Comparison of ENCODE assay signal across 8 mouse cellular contexts in the genomic region with DNA sequence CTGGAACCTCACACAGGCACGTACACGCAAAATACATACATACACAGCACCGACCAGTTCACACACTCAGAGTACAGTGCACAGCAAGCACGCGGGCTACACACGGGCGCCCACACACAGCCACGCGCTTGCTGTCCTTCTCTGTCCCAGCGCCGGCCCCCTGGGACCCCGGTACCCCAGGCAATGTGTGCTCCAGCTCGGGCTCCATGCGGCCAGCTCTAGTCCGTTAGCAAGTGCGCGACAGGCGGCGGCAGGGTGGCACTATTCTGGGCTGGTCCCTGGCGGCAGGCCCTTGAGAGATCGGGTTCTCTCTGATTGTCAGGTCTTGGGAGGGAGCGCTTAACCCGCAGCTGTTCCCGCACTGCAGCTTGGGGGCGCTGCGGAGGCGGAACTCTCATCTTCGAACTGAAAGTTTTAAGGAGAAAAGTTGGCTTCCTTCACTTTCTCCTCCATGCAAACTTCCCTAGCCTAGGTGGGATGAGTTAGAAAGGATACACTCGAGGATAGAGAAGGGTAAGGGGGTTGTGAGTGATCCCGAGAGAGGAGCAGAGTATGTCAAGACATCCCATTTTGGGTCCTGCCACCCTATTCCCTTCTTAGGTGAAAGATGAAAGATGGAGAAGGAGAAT. TPM values are rescaled to one million over a fixed set of nuclear protein-coding genes. Genes with fewer than 3 reads are reported as not detected.
DNase-seq lines count a peak whose midpoint lies in the region; ATAC-seq and TF ChIP-seq lines count a peak whose summit lies in the region.

A gene (minus strand): TSS at position 579 of the 629 bp plus-strand sequence.

- intact Hi-C loops in gastrocnemius, postnatal 36 days (cut with DNase I), result no loop called here

- no peak for TF ChIP-seq POLR2A in cortical plate, adult 2 months (IDR thresholded peaks at IDR 0.05; ENCODE audit: extremely low read depth, insufficient read depth, low read length)
- TF ChIP-seq POLR2A in liver, adult 2 months (IDR thresholded peaks at IDR 0.05; ENCODE audit: extremely low read depth, insufficient read depth, low read length), result no peak
- no peak for TF ChIP-seq POLR2A in thymus, adult 2 months (IDR thresholded peaks at IDR 0.05; ENCODE audit: control insufficient read depth, extremely low read depth, insufficient read depth, low read length, poor library complexity)

- H3K27ac ChIP-seq in cortical plate, adult 2 months (ENCODE audit: insufficient read depth, low read length), result no peak within 1 kb of the TSS
- no peak within 1 kb of the TSS for H3K27ac ChIP-seq in intestine, embryonic 16.5 days (ENCODE audit: low read length)
- H3K27ac ChIP-seq in liver, adult 2 months (replicated peaks; ENCODE audit: insufficient read depth, low read depth, low read length), result no peak within 1 kb of the TSS
- no peak within 1 kb of the TSS for H3K27ac ChIP-seq in midbrain, postnatal 0 days (ENCODE audit: low read depth, low read length)
- no peak within 1 kb of the TSS for H3K27ac ChIP-seq in thymus, adult 2 months (ENCODE audit: control insufficient read depth, insufficient read depth, low read length)

- H3K9ac ChIP-seq in intestine, embryonic 16.5 days (ENCODE audit: low read depth, low read length), result peak within 1 kb of the TSS; percentile 15; the same call in 1 of the 2 replicates
- H3K9ac ChIP-seq in liver, adult 2 months (ENCODE audit: low read depth, low read length), result peak within 1 kb of the TSS; percentile 68
- H3K9ac ChIP-seq in midbrain, postnatal 0 days (replicated peaks; ENCODE audit: low read length, poor library complexity, severe bottlenecking), result no peak within 1 kb of the TSS

- peak; percentile 44 for TF ChIP-seq CTCF in cortical plate, adult 2 months (IDR thresholded peaks at IDR 0.05; ENCODE audit: extremely low read depth, insufficient read depth, low read length)
- peak; percentile 79 for TF ChIP-seq CTCF in liver, adult 2 months (IDR thresholded peaks at IDR 0.05; ENCODE audit: low read depth, low read length)
- TF ChIP-seq CTCF in midbrain, postnatal 0 days (IDR thresholded peaks at IDR 0.05), result peak; percentile 63
- peak; percentile 39; the same call in 1 of the 2 replicates for TF ChIP-seq CTCF in thymus, adult 2 months (IDR thresholded peaks at IDR 0.05; ENCODE audit: borderline replicate concordance, control insufficient read depth, extremely low read depth, insufficient read depth, low read length, poor library complexity)

- no peaks in the 10 kb centered on the region for H3K36me3 ChIP-seq in intestine, embryonic 16.5 days (ENCODE audit: control insufficient read depth, insufficient read depth, low read length)
- no peaks in the 10 kb centered on the region for H3K36me3 ChIP-seq in liver, adult 2 months (ENCODE audit: control insufficient read depth, insufficient read depth, low read length)
- no peaks in the 10 kb centered on the region for H3K36me3 ChIP-seq in midbrain, postnatal 0 days (ENCODE audit: insufficient read depth, low read length)
- no peaks in the 10 kb centered on the region for H3K36me3 ChIP-seq in thymus, adult 2 months (ENCODE audit: control insufficient read depth, insufficient read depth, low read length)

- ATAC-seq in intestine, embryonic 16.5 days, result peak; percentile 53
- ATAC-seq in midbrain, postnatal 0 days (ENCODE audit: low FRiP score), result no peak

- 12% methylated on average over 30 of the region's 30 CpGs for WGBS in intestine, embryonic 16.5 days
- 10% methylated on average over 30 of the region's 30 CpGs for WGBS in liver, adult 2 months
- WGBS in midbrain, postnatal 0 days, result 13% methylated on average over 30 of the region's 30 CpGs
- WGBS in thymus, adult 2 months, result 16% methylated on average over 30 of the region's 30 CpGs

- no peaks in the 10 kb centered on the region for H3K79me2 ChIP-seq in liver, adult 2 months (ENCODE audit: control insufficient read depth, insufficient read depth, low read length)

- 0 out of 2 replicates have a peak, but pooled peaks cover 8% of the 10 kb centered on the region for H3K27me3 ChIP-seq in intestine, embryonic 16.5 days (replicated peaks; ENCODE audit: control insufficient read depth, insufficient read depth, low read length)
- H3K27me3 ChIP-seq in liver, adult 2 months (ENCODE audit: control insufficient read depth, insufficient read depth, low read length), result no peaks in the 10 kb centered on the region
- H3K27me3 ChIP-seq in midbrain, postnatal 0 days (ENCODE audit: insufficient read depth, low read length), result peaks cover 13% of the 10 kb centered on the region
- no peaks in the 10 kb centered on the region for H3K27me3 ChIP-seq in thymus, adult 2 months (ENCODE audit: control insufficient read depth, insufficient read depth, low read length)

- peak; percentile 68 for DNase-seq in ovary, postnatal 36 days (ENCODE audit: low spot score)
- DNase-seq in ovary, adult 18-20 months (ENCODE audit: low spot score), result no peak
- DNase-seq in gastrocnemius, postnatal 36 days, result peak; percentile 77 to 78
- DNase-seq in liver, adult 2 months (ENCODE audit: extremely low read depth, low read depth, low spot score), result no peak
- peak; percentile 46 for DNase-seq in midbrain, postnatal 0 days (ENCODE audit: low spot score)
- DNase-seq in thymus, adult 2 months, result peak; percentile 49

- no peak within 1 kb of the TSS for H3K4me3 ChIP-seq in cortical plate, adult 2 months (ENCODE audit: insufficient read depth, low read length)
- peak within 1 kb of the TSS; percentile 17 for H3K4me3 ChIP-seq in intestine, embryonic 16.5 days (ENCODE audit: low read length)
- H3K4me3 ChIP-seq in liver, adult 2 months (ENCODE audit: insufficient read depth, low read depth, low read length), result peak within 1 kb of the TSS; percentile 25; the same call in 1 of the 2 replicates
- no peak within 1 kb of the TSS for H3K4me3 ChIP-seq in midbrain, postnatal 0 days (ENCODE audit: low read depth, low read length)
- no peak within 1 kb of the TSS for H3K4me3 ChIP-seq in thymus, adult 2 months (ENCODE audit: control insufficient read depth, insufficient read depth, low read length)

- peak within 1 kb of the TSS; percentile 42 for H3K4me2 ChIP-seq in intestine, embryonic 16.5 days (ENCODE audit: low read depth, low read length)
- peak within 1 kb of the TSS; percentile 16 for H3K4me2 ChIP-seq in midbrain, postnatal 0 days (ENCODE audit: low read depth, low read length, poor library complexity, severe bottlenecking)

- no peaks in the 10 kb centered on the region for H3K9me3 ChIP-seq in intestine, embryonic 16.5 days (ENCODE audit: control insufficient read depth, low read length)
- H3K9me3 ChIP-seq in midbrain, postnatal 0 days (ENCODE audit: low read length), result no peaks in the 10 kb centered on the region

- H3K4me1 ChIP-seq in cortical plate, adult 2 months (ENCODE audit: control insufficient read depth, insufficient read depth, low read length), result no peaks in the 10 kb centered on the region
- 0 out of 2 replicates have a peak, but pooled peaks cover 11% of the 10 kb centered on the region for H3K4me1 ChIP-seq in intestine, embryonic 16.5 days (ENCODE audit: control insufficient read depth, insufficient read depth, low read length)
- H3K4me1 ChIP-seq in liver, adult 2 months (ENCODE audit: control insufficient read depth, insufficient read depth, low read length), result peaks cover 6% of the 10 kb centered on the region; the same call in 1 of the 2 replicates
- H3K4me1 ChIP-seq in midbrain, postnatal 0 days (ENCODE audit: insufficient read depth, low read length), result no peaks in the 10 kb centered on the region
- H3K4me1 ChIP-seq in thymus, adult 2 months (replicated peaks; ENCODE audit: control insufficient read depth, insufficient read depth, low read length), result peaks cover 6% of the 10 kb centered on the region

RNA-seq across cellular contexts. Expression of the gene that starts here (rescaled TPM):
- polyA plus RNA-seq in cortical plate, adult 2 months (2012; rRNA removed), result 0.06 and 0.13 TPM in 2 replicates
- 10 to 100 TPM; 63.9 to 90.3 TPM for total RNA-seq in gastrocnemius, postnatal 36 days (2021)
- 0.15 and 0.17 TPM in 2 replicates for polyA plus RNA-seq in intestine, embryonic 16.5 days (2015; fragmentation: Nextera tagmentation; extraction: Ambion mirVana)
- total RNA-seq in liver, adult 2 months (2014; rRNA removed), result 0.07 and 0.28 TPM in 2 replicates
- polyA plus RNA-seq in liver, adult 2 months (2012; rRNA removed), result 0.02 TPM in 1 of 2 replicates, not detected in the other
- 0.11 TPM in 1 of 2 replicates, not detected in the other for total RNA-seq in midbrain, postnatal 0 days (2014; rRNA removed)
- 0.09 TPM in 1 of 2 replicates, not detected in the other for polyA plus RNA-seq in midbrain, postnatal 0 days (2015; fragmentation: Nextera tagmentation; extraction: Ambion mirVana)
- 0.10 and 0.38 TPM in 2 replicates for polyA plus RNA-seq in thymus, adult 2 months (2012; rRNA removed)

Comparison
In these comparisons a context has a peak if more than half of its experiments do, and no peak if none do; other contexts are left out.
1. RNA of the gene that starts here (total RNA-seq): 63.9 to 90.3 TPM in gastrocnemius, postnatal 36 days; 0.07 to 0.28 TPM in liver, adult 2 months and 0.11 TPM in midbrain, postnatal 0 days; every median in the first group is over 10 times any median in the second.
2. DNase-seq: peak in ovary, postnatal 36 days (single experiment) and gastrocnemius, postnatal 36 days (2 of 2); none in ovary, adult 18-20 months (single experiment) and liver, adult 2 months (single experiment).
3. Peak in ATAC-seq, H3K4me3 ChIP-seq, H3K9ac ChIP-seq and H3K4me2 ChIP-seq in intestine, embryonic 16.5 days; RNA of the gene not detected or under 1 TPM.
4. Peak in DNase-seq and H3K4me2 ChIP-seq in midbrain, postnatal 0 days; RNA of the gene not detected or under 1 TPM.
5. Peak in DNase-seq in thymus, adult 2 months; RNA of the gene not detected or under 1 TPM.
6. Peak in every context shown above with its lines, with median percentiles within 50 percentile points of each other: CTCF ChIP-seq.